Mouse (Mus musculus) telencephalon, adult 2 months (tissue): Measurements from ENCODE around the gene Smoc1.

Experiments
- DNase-seq: peaks from one replicate; pipeline ENCODE4 v3.0.0-alpha.2; 2011; ENCODE audit warnings: low read depth, low spot score

Smoc1 gene

DNA sequence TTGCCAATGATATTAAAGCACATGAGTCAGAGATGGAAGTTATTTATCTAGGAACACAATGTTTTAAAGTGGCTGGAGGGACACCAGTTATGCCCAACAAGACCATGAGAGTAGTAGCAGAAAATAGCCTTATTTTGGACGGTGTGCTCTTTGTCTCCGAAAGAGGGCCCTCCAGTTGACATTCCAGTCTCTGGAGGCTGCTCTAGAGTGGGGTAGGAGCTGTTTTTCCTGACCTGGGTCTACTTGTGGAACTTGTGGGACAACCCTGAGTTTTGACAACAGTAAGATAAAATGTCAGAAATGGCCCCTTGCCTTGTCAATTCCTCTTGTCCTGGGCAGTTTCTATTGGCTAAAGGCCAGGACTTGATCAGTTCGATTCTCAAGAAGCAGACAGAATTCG, 104.5 kb downstream of the Smoc1 start:
- no peak for DNase-seq

DNA sequence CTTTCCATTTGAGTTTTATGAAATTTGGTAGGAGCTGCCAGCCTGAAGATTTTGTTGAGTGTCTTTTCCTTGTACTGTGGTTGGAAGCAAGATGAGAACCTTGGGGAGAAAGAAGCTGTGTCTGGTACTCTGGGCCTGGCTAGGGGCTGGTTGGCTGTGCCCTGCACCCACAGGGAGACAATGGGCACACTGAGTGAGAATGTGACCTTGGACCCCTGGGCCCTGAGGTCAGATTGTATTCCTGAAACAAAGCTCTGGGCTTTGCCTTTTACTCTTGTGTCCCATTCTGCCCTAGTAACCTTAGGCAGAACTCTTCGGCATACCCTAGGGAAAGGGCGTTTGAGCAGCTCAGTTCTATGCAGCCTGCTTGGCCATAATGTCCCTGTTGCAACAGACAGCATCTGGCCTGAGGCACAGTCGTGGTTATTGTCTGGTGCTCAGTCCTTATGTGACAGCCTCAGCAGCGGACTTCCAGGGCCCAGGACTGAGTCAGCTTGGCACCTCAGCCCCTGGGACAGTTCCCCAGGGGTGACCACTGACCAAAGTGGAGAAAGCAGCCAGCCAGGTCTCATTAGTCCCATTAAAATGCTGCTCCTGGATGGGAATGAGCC, 106.6 kb downstream of the Smoc1 start:
- DNase-seq: no peak

DNA sequence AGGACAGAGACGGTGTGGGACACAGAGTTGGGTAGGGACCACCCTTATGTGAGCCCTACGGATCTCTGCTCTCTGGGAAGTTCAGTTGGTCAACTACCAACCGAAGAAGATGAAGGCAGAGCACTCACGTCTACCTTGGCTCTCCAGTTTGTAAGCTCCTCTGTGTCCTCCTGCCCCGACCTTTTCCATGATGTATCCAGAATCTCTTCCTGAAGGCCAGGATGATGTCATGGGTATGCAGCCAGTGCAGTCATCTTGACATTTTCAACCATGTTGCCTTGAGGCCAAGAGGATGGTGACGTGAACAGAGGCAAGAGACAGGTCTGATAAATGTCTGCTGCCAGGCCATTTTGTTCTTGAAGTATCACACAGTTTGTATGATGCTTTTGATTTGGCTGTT, 111.6 kb downstream of the Smoc1 start:
- DNase-seq: no peak

GRCm38 (mm10) chr12:81139463-81139862, 112.9 kb downstream of the Smoc1 start:
- no peak for DNase-seq

GRCm38 (mm10) chr12:81140594-81141328, 114.2 kb downstream of the Smoc1 start:
- DNase-seq: no peak

DNA sequence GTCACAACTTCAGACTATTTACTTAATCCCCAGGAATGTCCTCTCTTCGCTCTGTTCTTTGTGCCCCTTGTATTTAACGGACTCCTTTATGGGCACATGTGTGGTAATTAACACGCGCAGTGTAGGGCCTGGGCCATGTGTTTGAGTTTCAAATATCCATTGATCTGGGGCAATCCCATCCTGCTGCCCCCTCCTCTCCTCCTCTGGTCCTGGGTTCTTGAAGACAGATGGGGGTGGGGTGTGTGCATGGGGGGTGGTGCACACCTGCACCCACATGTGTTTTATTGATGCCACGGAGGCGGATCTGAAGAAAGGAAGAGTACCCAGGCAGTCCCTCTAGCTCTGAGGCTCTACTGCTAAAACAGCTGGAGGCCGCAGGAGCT, 114.7 kb downstream of the Smoc1 start:
- no peak for DNase-seq

GRCm38 (mm10) chr12:81142231-81142630, 115.6 kb downstream of the Smoc1 start:
- DNase-seq: no peak

GRCm38 (mm10) chr12:81144201-81144600, 117.6 kb downstream of the Smoc1 start:
- DNase-seq: no peak

DNA sequence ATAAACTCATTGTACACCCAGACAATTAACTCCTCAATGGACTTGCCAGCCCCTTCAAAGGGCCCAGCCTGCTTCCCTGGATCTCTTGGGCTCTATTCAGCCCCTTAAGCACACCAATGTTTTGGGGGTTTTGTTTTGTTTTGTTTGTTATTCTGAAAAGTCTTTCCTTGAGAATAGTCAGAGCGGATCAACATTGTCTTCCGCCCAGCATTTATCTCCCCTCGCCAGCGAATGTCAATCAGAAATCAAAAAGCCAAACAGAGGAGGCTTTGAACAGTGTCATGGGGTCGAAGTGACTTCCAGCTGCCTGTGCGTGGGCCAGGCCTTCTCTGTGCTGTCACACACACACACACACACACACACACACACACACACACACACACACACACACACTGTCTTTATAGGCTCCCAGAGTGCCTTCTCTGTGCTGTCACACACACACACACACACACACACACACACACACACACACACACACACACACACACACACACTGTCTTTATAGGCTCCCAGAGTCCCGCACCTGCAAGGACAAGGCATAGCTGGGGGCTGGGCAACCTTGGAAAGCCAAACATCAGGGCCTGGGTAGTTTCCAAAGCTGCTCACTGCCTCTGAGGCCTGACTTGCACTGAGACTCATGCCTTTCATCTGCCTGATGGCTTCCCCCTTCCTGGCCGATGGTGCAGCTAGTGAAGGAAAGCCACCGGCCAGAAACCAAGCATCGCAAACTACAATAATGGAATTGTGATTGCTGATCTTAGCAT, 120.0 kb downstream of the Smoc1 start:
- no peak for DNase-seq

DNA sequence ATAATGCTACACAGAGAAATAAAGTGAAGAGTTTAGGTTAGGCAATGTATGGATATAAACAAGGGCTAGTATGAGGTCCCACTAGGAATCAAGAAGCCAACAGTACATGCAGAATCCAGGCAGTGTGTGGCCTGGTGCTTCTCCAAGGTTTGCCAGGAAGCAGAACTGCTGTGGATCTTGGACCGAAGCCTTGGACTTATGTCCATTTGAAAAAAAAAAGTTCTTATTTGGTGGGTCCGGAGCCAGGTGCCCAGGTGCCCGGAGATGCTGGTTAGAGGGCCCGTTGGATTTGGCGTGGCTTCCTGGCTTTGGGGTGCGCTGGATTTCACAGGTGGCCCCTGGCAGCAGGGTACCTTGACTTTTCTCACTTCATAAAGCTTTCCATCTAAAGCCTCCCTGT, 121.3 kb downstream of the Smoc1 start:
- no peak for DNase-seq

DNA sequence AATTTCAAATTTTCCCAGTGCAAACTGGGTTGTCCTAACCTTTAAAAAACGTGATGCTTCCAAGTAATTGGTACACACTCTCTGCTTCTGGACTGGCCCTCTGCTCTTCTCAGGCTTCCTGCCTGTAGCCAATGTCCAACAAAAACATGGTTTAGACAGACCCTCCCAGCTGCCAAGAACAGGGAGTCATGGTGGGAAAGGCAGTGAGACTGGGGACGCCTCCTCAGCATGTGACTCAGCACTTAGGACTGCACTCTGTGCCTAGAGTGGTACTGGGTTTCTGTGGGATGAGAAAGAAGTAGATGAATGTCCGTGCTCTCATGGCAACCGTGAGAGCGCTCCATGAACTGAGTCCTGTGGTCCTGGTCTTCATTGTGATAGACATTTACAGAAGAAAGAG, 124.3 kb downstream of the Smoc1 start:
- no peak for DNase-seq

DNA sequence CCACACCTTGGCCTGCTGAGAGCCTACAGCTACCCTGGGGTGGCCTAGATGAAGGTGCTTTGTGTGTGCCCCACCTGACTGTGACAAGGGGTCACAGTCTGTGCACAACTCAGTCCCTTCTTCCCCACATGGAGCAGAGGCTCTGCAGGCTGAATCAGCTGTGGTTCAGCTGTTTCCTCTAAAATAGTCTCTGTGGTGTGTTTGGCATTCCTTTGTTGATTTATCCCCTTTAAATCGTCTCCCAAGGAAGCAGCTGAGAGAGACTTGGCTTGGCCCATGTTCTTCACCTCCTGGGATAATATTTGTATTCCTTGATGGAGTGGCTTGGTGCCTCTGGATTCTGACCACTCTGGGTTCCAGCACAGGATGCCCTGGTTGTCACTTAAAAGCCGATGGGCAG, 125.5 kb downstream of the Smoc1 start:
- no peak for DNase-seq

GRCm38 (mm10) chr12:81155675-81156074, 129.1 kb downstream of the Smoc1 start:
- DNase-seq: no peak

GRCm38 (mm10) chr12:81156841-81157240, 130.2 kb downstream of the Smoc1 start:
- DNase-seq: no peak

GRCm38 (mm10) chr12:81159947-81160346, 133.3 kb downstream of the Smoc1 start:
- DNase-seq: no peak

- no peak for DNase-seq
Observed at GRCm38 (mm10) chr12:81160425-81160824, 133.8 kb downstream of the Smoc1 start.

GRCm38 (mm10) chr12:81160831-81161230, 134.2 kb downstream of the Smoc1 start:
- DNase-seq: no peak

GRCm38 (mm10) chr12:81161282-81161681, 134.7 kb downstream of the Smoc1 start:
- DNase-seq: no peak

DNA sequence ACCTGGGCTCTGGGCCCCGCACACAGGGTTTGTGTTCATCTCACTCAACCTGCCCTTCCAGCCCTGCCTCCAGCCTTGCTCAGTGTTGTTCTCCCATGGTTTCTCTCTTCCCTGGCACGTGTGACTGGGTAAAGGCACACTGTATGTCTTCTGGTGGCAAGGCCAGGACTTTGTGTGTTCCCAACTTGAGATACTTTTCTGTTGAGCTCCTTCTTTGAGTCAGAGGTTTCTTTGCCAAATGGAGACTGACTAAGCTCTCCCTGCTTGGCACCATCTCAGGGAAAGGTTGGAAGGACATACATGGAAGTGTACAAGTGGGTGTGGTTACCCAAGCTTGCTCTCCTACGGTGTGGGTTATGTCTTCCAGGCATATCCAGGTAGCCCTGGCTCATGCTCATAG, 136.5 kb downstream of the Smoc1 start:
- DNase-seq: no peak

DNA sequence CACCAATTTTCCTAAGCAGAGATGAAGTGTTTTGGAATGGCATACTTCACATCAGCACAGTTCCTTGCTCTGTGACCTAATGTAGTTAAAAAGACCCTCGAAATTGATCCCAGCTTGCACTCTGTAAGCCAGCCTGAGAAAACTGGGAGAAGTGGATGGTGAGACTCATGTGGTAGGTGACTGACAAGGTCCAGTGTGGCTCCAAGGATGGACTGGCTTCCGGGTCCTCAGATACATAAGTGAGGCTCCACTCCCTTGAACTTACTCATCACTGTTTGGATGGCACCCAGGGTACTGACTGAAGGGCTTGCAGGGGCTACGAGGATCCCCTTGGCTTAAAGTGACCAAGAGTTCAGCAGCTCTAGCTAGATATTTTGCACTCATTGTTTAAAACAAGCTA, 137.0 kb downstream of the Smoc1 start:
- no peak for DNase-seq

DNA sequence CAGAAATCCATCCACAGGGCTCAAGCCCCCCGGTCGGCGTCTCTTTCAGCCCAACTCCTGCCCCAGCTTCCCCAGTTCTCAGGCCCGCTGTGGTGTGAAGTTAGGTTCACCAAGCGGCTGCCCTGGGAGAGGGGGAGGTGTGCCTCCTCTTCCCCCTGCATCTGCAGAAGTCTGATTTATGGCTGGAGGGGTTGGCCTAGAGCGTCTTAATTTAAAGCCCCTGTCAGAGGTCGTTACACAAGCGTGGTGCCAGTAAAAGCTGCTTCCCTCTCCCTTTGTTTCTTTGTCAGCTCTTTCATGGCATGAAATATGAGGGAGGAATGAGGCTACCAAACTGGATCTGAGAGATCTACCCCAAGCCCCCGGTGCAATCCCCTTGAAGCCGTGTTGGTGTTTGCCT, 139.5 kb downstream of the Smoc1 start:
- DNase-seq: no peak

GRCm38 (mm10) chr12:81166615-81167014, 140.0 kb downstream of the Smoc1 start:
- DNase-seq: no peak

DNA sequence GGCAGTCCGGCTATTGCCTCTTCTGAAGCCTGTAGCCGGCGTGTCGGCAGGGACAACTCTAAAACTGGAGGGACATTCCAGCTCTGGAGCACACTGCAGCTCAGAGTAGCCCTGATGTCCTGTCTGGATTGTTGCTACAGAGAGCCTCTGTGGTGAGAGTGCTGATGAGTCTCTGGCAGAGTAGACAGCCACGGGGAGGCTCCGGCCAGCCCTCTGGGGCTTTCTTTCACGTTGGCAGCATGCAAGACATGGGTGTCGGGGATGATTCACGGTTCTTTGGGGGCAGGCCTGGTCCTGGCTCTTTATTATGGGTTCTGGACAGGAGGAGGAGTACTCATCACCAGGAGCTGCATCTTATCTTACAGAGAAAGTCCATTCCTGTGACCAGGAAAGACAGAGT, 140.5 kb downstream of the Smoc1 start:
- DNase-seq: no peak
